Mouse (Mus musculus): ENCODE measurements around the gene Sphk2. TPM values are rescaled to one million over a fixed set of nuclear protein-coding genes. Genes with fewer than 3 reads are reported as not detected.

The Sphk2 gene
- polyA plus RNA-seq, 1 experiment from 2014 or later = 25.6 TPM

DNA sequence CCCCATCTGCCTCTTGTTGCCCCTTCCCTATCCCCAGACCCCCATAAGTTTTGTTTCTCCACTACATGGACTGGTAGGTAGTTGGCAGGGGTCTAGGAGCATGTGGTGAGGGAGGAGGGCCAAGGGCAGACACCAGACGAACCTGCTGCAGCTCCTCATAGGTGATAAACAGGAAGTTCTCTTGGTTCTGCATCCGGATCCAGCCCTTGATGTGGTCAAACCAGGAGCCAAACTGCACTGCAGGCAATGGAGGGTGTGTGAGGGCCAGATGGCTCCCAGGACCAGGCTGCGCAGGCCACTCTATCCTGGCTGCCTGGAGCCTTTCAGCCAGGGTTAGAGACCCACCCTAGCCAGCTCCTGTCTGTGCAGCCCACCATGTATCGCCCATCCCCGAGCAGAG, 15.7 kb upstream of the Sphk2 start:
- no peaks in the 10 kb centered on the region for H3K9me3 ChIP-seq (ENCODE audit: control insufficient read depth, low read length)
- H3K4me1 ChIP-seq (replicated peaks; ENCODE audit: control insufficient read depth, insufficient read depth, low read length) = peaks cover 15% of the 10 kb centered on the region
- 69% methylated on average over 5 of the region's 5 CpGs for WGBS
- H3K9ac ChIP-seq (ENCODE audit: low read depth, low read length) = no peak overlapping the region
- 0 out of 2 replicates have a peak, but pooled peaks cover 4% of the 10 kb centered on the region for H3K36me3 ChIP-seq (ENCODE audit: control insufficient read depth, insufficient read depth, low read length)
- no peak overlapping the region for H3K4me2 ChIP-seq
- H3K27me3 ChIP-seq (replicated peaks; ENCODE audit: control insufficient read depth, insufficient read depth, low read length) = no peaks in the 10 kb centered on the region
- H3K27ac ChIP-seq (ENCODE audit: low read depth, low read length) = no peak overlapping the region
- H3K4me3 ChIP-seq (ENCODE audit: low read depth, low read length) = no peak overlapping the region
- DNase-seq (ENCODE audit: low spot score) (no peak), ATAC-seq (replicated peaks; ENCODE audit: low FRiP score) (no peak)

DNA sequence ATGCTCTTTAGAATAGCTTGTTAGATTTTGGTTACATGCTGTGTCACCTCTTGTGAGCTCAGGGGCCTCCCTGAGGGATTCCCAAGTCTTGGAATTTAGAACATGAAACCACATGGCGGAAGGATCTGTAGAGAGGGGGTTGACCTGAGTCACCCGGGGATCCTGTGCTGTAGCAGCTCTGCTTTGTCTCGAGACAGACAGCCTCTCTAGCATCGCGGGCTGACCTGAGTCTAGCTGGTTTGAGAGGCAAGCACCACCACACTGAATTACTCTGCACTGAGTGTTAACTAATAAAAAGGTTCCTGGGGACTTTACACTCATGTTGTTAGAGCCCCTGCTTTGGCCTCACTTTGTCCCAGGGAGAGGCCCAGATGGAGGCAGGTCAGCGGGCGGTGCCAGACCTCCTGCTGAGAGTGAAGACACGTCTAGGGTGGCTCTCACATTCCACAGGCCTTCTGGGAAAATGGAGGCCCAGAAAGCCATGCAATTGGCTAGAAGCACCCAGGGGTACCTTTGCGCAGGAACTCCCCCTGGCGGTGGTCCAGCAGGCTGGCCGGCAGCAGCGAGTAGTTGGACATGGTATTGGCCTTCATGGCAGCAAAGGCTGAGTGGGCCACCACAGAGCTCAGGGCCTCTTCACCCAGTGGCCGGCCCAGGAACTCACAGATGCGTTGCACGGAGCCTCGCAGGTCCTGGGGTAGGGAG, 13.1 kb upstream of the Sphk2 start:
- no peaks in the 10 kb centered on the region for H3K9me3 ChIP-seq (ENCODE audit: control insufficient read depth, low read length)
- peaks cover 15% of the 10 kb centered on the region for H3K4me1 ChIP-seq (replicated peaks; ENCODE audit: control insufficient read depth, insufficient read depth, low read length)
- H3K36me3 ChIP-seq (ENCODE audit: control insufficient read depth, insufficient read depth, low read length) = peaks cover 13% of the 10 kb centered on the region; the same call in 1 of the 2 replicates
- ATAC-seq (replicated peaks; ENCODE audit: low FRiP score) (peak; percentile 34), DNase-seq (ENCODE audit: low spot score) (peak; percentile 75)
- no peak overlapping the region for H3K9ac ChIP-seq (ENCODE audit: low read depth, low read length)
- H3K4me3 ChIP-seq (ENCODE audit: low read depth, low read length) = no peak overlapping the region
- no peak overlapping the region for H3K27ac ChIP-seq (ENCODE audit: low read depth, low read length)
- WGBS = 23% methylated on average over 16 of the region's 16 CpGs
- no peak overlapping the region for H3K4me2 ChIP-seq
- no peaks in the 10 kb centered on the region for H3K27me3 ChIP-seq (replicated peaks; ENCODE audit: control insufficient read depth, insufficient read depth, low read length)

DNA sequence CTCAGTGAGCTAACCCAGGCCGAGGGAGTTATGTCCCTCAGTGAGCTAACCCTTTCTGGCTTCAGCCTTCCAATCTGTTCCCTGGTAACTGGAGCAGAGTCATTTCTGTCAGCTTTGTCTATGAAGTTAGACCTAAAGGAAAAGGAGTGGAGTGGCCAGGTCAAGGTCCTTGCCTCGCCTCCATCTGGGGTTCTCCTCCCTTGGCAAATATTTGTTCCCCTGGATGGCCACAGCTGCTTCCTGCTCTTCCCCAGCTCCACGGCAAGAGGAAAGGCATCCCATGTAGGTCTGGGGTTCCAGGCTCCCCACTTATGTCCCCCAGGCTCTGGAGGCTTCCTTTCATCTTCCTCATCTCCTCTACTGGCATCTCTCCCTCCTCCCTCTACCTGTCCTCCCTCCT, 9.8 kb upstream of the Sphk2 start:
- no peak for ATAC-seq (replicated peaks; ENCODE audit: low FRiP score)
- WGBS = 77% methylated on average over 3 of the region's 3 CpGs

DNA sequence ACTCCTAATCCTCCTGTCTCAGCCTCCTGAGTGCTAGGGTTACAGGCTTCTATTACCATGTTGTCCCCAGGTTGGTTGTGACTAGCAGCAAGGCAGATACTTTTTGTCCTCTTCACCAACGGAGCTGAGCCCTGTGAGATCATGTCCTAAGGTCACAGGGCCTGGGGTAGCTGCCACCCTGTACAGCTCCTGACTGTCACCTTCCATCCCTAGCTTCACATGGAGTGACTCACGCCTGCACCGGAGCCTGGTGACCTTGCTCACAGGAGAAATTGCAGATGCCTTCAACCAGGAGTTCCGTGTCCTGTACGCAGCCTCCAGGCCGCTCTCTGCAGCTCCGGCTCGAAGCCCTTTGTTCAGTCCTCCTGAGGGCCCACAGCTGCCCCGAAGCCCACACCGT, 8.6 kb upstream of the Sphk2 start:
- ATAC-seq (replicated peaks; ENCODE audit: low FRiP score) (no peak), DNase-seq (ENCODE audit: low spot score) (no peak)
- Histone ChIP-seq H3K27ac (ENCODE audit: low read depth, low read length) (no peak overlapping the region), H3K9me3 (ENCODE audit: control insufficient read depth, low read length) (no peaks in the 10 kb centered on the region), H3K27me3 (replicated peaks; ENCODE audit: control insufficient read depth, insufficient read depth, low read length) (no peaks in the 10 kb centered on the region), H3K9ac (ENCODE audit: low read depth, low read length) (no peak overlapping the region), H3K4me2 (no peak overlapping the region), H3K36me3 (ENCODE audit: control insufficient read depth, insufficient read depth, low read length) (peaks cover 50% of the 10 kb centered on the region), H3K4me3 (ENCODE audit: low read depth, low read length) (no peak overlapping the region), H3K4me1 (replicated peaks; ENCODE audit: control insufficient read depth, insufficient read depth, low read length) (peaks cover 15% of the 10 kb centered on the region)
- WGBS = 91% methylated on average over 10 of the region's 10 CpGs

More for the DNA sequence above, 9.8 kb upstream of the Sphk2 start:
- H3K4me2 ChIP-seq = no peak overlapping the region
- H3K4me3 ChIP-seq (ENCODE audit: low read depth, low read length) = no peak overlapping the region
- no peak overlapping the region for H3K9ac ChIP-seq (ENCODE audit: low read depth, low read length)
- peaks cover 38% of the 10 kb centered on the region for H3K36me3 ChIP-seq (ENCODE audit: control insufficient read depth, insufficient read depth, low read length)
- H3K9me3 ChIP-seq (ENCODE audit: control insufficient read depth, low read length) = no peaks in the 10 kb centered on the region
- peaks cover 15% of the 10 kb centered on the region for H3K4me1 ChIP-seq (replicated peaks; ENCODE audit: control insufficient read depth, insufficient read depth, low read length)
- no peak for DNase-seq (ENCODE audit: low spot score)
- no peaks in the 10 kb centered on the region for H3K27me3 ChIP-seq (replicated peaks; ENCODE audit: control insufficient read depth, insufficient read depth, low read length)
- no peak overlapping the region for H3K27ac ChIP-seq (ENCODE audit: low read depth, low read length)

DNA sequence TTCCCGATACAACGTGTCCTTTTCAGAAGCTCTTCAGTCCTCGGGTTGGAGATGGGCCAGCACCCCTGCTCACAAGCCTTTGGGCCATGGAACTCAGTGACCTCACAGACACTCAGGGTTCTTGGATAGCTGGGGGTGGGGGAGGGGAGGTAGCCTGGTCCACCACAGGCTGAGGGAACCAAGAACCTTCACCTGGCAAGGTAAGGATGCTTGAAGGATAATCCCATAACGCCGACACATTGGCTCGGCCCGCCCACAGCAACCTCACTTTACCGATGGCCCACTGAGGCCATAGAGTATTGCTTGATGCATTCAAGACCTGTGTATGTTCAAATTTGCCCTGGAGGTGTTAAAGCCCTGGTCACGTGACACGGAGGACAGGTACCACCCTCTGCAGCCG, 7.9 kb upstream of the Sphk2 start, which contains the start of gene Spaca4:
Gene Spaca4 (minus strand): TSS at position 101 of the 400 bp plus-strand sequence.
- DNase-seq (ENCODE audit: low spot score) (no peak), ATAC-seq (replicated peaks; ENCODE audit: low FRiP score) (no peak)
- Histone ChIP-seq H3K4me1 (replicated peaks; ENCODE audit: control insufficient read depth, insufficient read depth, low read length) (peaks cover 12% of the 10 kb centered on the region), H3K27ac (ENCODE audit: low read depth, low read length) (no peak within 1 kb of the TSS), H3K27me3 (replicated peaks; ENCODE audit: control insufficient read depth, insufficient read depth, low read length) (no peaks in the 10 kb centered on the region), H3K9ac (ENCODE audit: low read depth, low read length) (no peak within 1 kb of the TSS), H3K9me3 (ENCODE audit: control insufficient read depth, low read length) (no peaks in the 10 kb centered on the region), H3K4me2 (no peak within 1 kb of the TSS), H3K4me3 (ENCODE audit: low read depth, low read length) (no peak within 1 kb of the TSS), H3K36me3 (ENCODE audit: control insufficient read depth, insufficient read depth, low read length) (peaks cover 55% of the 10 kb centered on the region)
- WGBS = 88% methylated on average over 11 of the region's 11 CpGs

DNA sequence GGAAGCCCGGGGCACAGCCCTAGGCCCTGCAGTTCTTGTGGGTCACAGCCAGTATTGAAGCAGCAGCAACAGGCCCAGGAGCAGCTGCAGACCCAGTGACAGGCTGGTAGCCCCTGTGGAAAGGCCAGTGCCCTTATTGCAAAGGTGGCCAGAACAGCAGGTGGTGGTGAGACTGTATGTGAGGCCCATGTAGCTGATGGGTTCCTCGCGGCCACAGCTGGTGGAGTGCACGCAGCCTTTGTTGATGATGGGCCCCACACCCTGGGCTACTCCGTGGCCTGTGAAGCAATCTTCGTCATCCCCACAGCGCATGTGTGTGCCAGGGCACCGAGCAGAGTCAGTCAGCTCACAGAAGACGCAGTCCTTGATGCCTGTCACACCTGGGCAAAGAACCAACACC, 7.3 kb upstream of the Sphk2 start:
- H3K36me3 ChIP-seq (ENCODE audit: control insufficient read depth, insufficient read depth, low read length) = peaks cover 60% of the 10 kb centered on the region
- no peaks in the 10 kb centered on the region for H3K27me3 ChIP-seq (replicated peaks; ENCODE audit: control insufficient read depth, insufficient read depth, low read length)
- no peak overlapping the region for H3K27ac ChIP-seq (ENCODE audit: low read depth, low read length)
- DNase-seq (ENCODE audit: low spot score) (no peak), ATAC-seq (replicated peaks; ENCODE audit: low FRiP score) (no peak)
- H3K9ac ChIP-seq (ENCODE audit: low read depth, low read length) = no peak overlapping the region
- WGBS = 89% methylated on average over 9 of the region's 9 CpGs
- H3K4me3 ChIP-seq (ENCODE audit: low read depth, low read length) = no peak overlapping the region
- H3K4me2 ChIP-seq = no peak overlapping the region
- H3K9me3 ChIP-seq (ENCODE audit: control insufficient read depth, low read length) = no peaks in the 10 kb centered on the region
- H3K4me1 ChIP-seq (replicated peaks; ENCODE audit: control insufficient read depth, insufficient read depth, low read length) = peaks cover 11% of the 10 kb centered on the region

DNA sequence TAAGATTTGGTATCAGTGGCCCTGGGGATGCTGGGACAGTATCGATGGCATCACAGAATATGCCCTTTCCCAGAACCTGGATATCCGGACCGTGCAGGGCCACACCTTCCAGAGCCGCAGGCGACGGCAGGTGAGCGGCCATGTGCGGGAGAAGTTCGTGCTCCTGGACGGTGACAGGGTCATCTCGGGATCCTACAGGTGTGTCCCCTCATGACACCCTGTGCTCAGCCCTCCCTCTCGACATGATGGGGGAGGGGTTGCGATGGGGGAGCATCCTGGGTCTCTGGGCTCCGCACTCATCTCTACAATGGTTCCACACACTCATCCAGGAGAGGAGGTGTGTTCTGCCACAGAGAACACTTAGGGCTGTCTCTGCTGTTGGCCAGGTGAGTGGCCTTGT, 6.0 kb upstream of the Sphk2 start:
- WGBS = 92% methylated on average over 14 of the region's 14 CpGs
- H3K4me2 ChIP-seq = no peak overlapping the region

DNA sequence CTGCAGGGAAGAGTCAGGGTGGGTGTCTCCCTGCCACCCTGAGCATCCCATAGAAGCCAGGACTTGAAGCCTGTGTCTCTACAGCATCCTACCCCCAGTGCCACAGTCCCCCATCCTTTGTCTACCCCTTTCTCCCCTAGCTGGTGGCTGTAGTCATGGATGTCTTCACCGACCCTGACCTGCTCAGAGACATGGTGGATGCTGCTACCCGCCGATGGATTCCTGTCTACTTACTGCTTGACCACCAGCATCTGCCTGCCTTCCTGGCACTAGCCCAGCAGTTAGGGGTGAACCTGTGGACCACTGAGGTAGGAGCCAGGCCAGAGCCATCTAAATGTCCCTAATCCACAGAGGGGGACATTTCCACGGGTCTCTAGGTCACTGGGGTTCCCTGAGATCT, 5.5 kb upstream of the Sphk2 start:
- DNase-seq (ENCODE audit: low spot score) (no peak), ATAC-seq (replicated peaks; ENCODE audit: low FRiP score) (no peak)
- H3K4me1 ChIP-seq (replicated peaks; ENCODE audit: control insufficient read depth, insufficient read depth, low read length) = peaks cover 14% of the 10 kb centered on the region
- H3K9ac ChIP-seq (ENCODE audit: low read depth, low read length) = no peak overlapping the region
- H3K27ac ChIP-seq (ENCODE audit: low read depth, low read length) = no peak overlapping the region
- WGBS = 88% methylated on average over 4 of the region's 4 CpGs
- H3K36me3 ChIP-seq (ENCODE audit: control insufficient read depth, insufficient read depth, low read length) = peaks cover 65% of the 10 kb centered on the region
- no peak overlapping the region for H3K4me3 ChIP-seq (ENCODE audit: low read depth, low read length)
- H3K4me2 ChIP-seq = no peak overlapping the region
- no peaks in the 10 kb centered on the region for H3K27me3 ChIP-seq (replicated peaks; ENCODE audit: control insufficient read depth, insufficient read depth, low read length)
- no peaks in the 10 kb centered on the region for H3K9me3 ChIP-seq (ENCODE audit: control insufficient read depth, low read length)

More for the DNA sequence above, 6.0 kb upstream of the Sphk2 start:
- no peak for DNase-seq (ENCODE audit: low spot score)
- Histone ChIP-seq H3K9ac (ENCODE audit: low read depth, low read length) (no peak overlapping the region), H3K9me3 (ENCODE audit: control insufficient read depth, low read length) (no peaks in the 10 kb centered on the region), H3K27me3 (replicated peaks; ENCODE audit: control insufficient read depth, insufficient read depth, low read length) (no peaks in the 10 kb centered on the region), H3K36me3 (ENCODE audit: control insufficient read depth, insufficient read depth, low read length) (peaks cover 65% of the 10 kb centered on the region), H3K4me1 (replicated peaks; ENCODE audit: control insufficient read depth, insufficient read depth, low read length) (peaks cover 14% of the 10 kb centered on the region), H3K4me3 (ENCODE audit: low read depth, low read length) (no peak overlapping the region), H3K27ac (ENCODE audit: low read depth, low read length) (no peak overlapping the region)
- ATAC-seq (replicated peaks; ENCODE audit: low FRiP score) = no peak

DNA sequence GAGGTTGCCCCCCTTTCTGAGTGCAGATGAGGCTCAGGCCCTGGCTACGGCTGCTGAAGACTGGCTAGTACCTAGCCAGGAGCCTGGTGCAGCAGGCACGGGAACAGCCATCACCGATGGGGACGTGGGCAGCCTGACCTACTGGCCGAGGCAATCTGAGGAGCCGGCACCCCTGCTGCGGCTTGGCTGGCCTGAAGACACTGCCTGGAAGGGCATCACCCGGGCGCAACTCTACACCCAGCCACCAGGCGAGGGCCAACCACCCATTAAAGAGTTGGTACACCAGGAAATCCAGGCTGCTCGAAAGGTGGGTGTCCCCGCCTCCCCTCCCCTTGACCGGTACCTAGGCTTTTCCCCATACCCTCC, 4.5 kb upstream of the Sphk2 start:
- 84% methylated on average over 13 of the region's 13 CpGs for WGBS
- no peaks in the 10 kb centered on the region for H3K9me3 ChIP-seq (ENCODE audit: control insufficient read depth, low read length)
- no peak for ATAC-seq (replicated peaks; ENCODE audit: low FRiP score)
- no peaks in the 10 kb centered on the region for H3K27me3 ChIP-seq (replicated peaks; ENCODE audit: control insufficient read depth, insufficient read depth, low read length)
- no peak overlapping the region for H3K9ac ChIP-seq (ENCODE audit: low read depth, low read length)
- H3K4me1 ChIP-seq (replicated peaks; ENCODE audit: control insufficient read depth, insufficient read depth, low read length) = peaks cover 14% of the 10 kb centered on the region
- no peak overlapping the region for H3K4me3 ChIP-seq (ENCODE audit: low read depth, low read length)
- H3K36me3 ChIP-seq (ENCODE audit: control insufficient read depth, insufficient read depth, low read length) = peaks cover 63% of the 10 kb centered on the region
- 0 out of 2 replicates have a peak overlapping the region, but pooled peaks have one; percentile 8 for H3K27ac ChIP-seq (ENCODE audit: low read depth, low read length)
- no peak overlapping the region for H3K4me2 ChIP-seq
- DNase-seq (ENCODE audit: low spot score) = no peak

Data from liver, embryonic 11.5 days (tissue).